Mouse (Mus musculus) embryonic fibroblast, embryonic 13.5 days (primary cell): ENCODE results near the gene Bend3.

ENCODE experiments used
- CTCF ChIP-seq: IDR thresholded peaks from 2 replicates; pipeline ENCODE4 v1.5.1; 2011; ENCODE audit warnings: mild to moderate bottlenecking, control low read depth, low read length, moderate library complexity, borderline replicate concordance; ENCODE audit not compliant: insufficient read depth
- POLR2A ChIP-seq: IDR thresholded peaks from 2 replicates; pipeline ENCODE4 v1.6.1; 2011; ENCODE audit warnings: low read depth, mild to moderate bottlenecking, control low read depth, low read length, moderate library complexity

- no peak for TF ChIP-seq CTCF
- TF ChIP-seq POLR2A: no peak
Observed at GRCm38 (mm10) chr10:43440981-43441740, 37.5 kb upstream of the Bend3 start.
